Mouse (Mus musculus): ENCODE measurements around the gene Slc6a16.

DNA sequence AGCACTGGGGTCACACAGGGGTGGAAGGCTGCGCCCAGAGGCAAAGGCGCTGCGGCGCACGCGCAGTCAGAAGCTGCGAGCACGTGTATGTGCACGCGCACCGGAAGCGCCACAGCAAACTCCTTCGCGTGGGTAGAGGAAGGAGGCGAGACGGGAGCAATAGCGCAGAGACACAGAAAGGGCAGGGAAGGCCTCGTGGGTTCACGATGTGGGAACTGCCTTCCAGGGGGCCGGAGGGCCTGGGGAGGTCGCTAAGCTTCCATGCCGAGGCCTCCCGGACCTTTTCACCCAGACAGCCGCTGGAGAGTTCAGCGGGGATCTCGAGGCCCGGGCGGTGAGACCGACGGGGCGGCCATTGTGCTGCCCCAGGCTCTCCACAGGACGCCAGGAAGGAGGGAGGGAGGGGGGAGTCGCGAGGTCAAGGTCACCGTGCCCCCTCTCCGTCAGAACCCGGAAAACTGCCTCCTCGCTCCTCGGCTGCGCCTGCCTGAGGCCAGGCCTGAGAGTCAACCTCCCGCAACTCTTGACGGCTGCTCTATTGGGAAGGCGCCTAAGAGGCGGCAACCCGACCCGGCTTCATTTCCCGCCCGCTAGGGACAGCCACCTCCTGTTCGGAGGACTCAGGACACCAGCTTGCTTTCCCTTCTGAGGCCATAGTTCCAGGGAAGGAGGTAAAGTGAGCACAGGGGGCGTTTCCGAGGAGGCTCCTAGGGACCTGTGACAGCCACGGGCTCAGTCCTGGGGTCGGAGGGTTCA is at the start of gene Slc6a16:
- TF ChIP-seq CTCF (IDR thresholded peaks at IDR 0.05; ENCODE audit: low read depth, low read length) (no peak), GATA1 (IDR thresholded peaks at IDR 0.05; ENCODE audit: borderline replicate concordance, low read length) (no peak), GATA2 (IDR thresholded peaks at IDR 0.05; ENCODE audit: borderline replicate concordance, low read depth, low read length) (no peak)

Measured in G1E (cell line).